Mouse (Mus musculus) thymus, adult 2 months (tissue): ENCODE measurements around the gene Rft1. TPM values are rescaled to one million over a fixed set of nuclear protein-coding genes. Genes with fewer than 3 reads are reported as not detected.
A peak's percentile ranks its signal among the peaks of the same experiment; 100 is the strongest.
"Not testable (repeated sequence)": the region's sequence is repeated elsewhere in the genome, so short reads cannot be mapped to it uniquely, and the experiment has no call there.

Experiments
- DNase-seq: peaks from one replicate; pipeline ENCODE4 v3.0.0; 2021
- H3K27ac ChIP-seq: fragments of 200-500 bp; 2 replicates; pipeline ENCODE4 v1.5.1; 2012; ENCODE audit warnings: low read length, control low read depth; ENCODE audit not compliant: control insufficient read depth, insufficient read depth
- H3K27me3 ChIP-seq: fragments of 200-500 bp; 2 replicates; pipeline ENCODE4 v1.6.1; 2012; ENCODE audit warnings: mild to moderate bottlenecking, low read length, moderate library complexity, mixed read lengths; ENCODE audit not compliant: control insufficient read depth, insufficient read depth
- H3K36me3 ChIP-seq: fragments of 200-500 bp; 2 replicates; pipeline ENCODE4 v1.6.1; 2012; ENCODE audit warnings: mild to moderate bottlenecking, low read length, moderate library complexity; ENCODE audit not compliant: control insufficient read depth, insufficient read depth
- H3K4me1 ChIP-seq: fragments of 200-500 bp; replicated peaks from 2 replicates; pipeline ENCODE4 v1.6.1; 2012; ENCODE audit warnings: low read length; ENCODE audit not compliant: control insufficient read depth, insufficient read depth
- H3K4me3 ChIP-seq: fragments of 200-500 bp; 2 replicates; pipeline ENCODE4 v1.5.1; 2012; ENCODE audit warnings: mild to moderate bottlenecking, low read length, control low read depth, moderate library complexity; ENCODE audit not compliant: control insufficient read depth, insufficient read depth
- CTCF ChIP-seq: fragments of 200-500 bp; IDR thresholded peaks from 2 replicates; pipeline ENCODE4 v1.5.1; 2012; ENCODE audit warnings: mild to moderate bottlenecking, control low read depth, low read length, moderate library complexity, borderline replicate concordance; ENCODE audit not compliant: control insufficient read depth, poor library complexity, insufficient read depth; ENCODE audit errors: extremely low read depth
- POLR2A ChIP-seq: fragments of 200-500 bp; IDR thresholded peaks from 2 replicates; pipeline ENCODE4 v1.6.1; 2012; ENCODE audit warnings: mild to moderate bottlenecking, low read length, control low read depth, moderate library complexity; ENCODE audit not compliant: control insufficient read depth, poor library complexity, insufficient read depth; ENCODE audit errors: extremely low read depth
- WGBS: fragments of 180-500 bp; shearing (Covaris S2); methylation state at CpG from one replicate; pipeline ENCODE4 v1.1.7; 2018; 5-methylcytosine and 5-hydroxymethylcytosine counted together
- polyA plus RNA-seq: library from polyadenylated mRNA; depleted of rRNA; stranded (reverse); fragments of >200 nt; gene quantifications from 2 replicates; pipeline ENCODE4 v1.2.3, GENCODE M21; 2012

The Rft1 gene
- polyA plus RNA-seq, 1 experiment: 13.8 TPM

GRCm38 (mm10) chr14:30714799-30715617 lies 60.8 kb downstream of the Rft1 start, which contains the start of gene Sfmbt1:
Gene Sfmbt1 (plus strand): TSS chr14:30714849.
- DNase-seq: peak; percentile 5
- Histone ChIP-seq H3K27me3 (no peaks in the 10 kb centered on the region; the same call in 1 of the 2 replicates), H3K4me1 (no peaks in the 10 kb centered on the region; the same call in 1 of the 2 replicates), H3K4me3 (peak within 1 kb of the TSS; percentile 97), H3K36me3 (no peaks in the 10 kb centered on the region), H3K27ac (no peak within 1 kb of the TSS)
- TF ChIP-seq POLR2A (no peak), CTCF (no peak)
- WGBS: 6% methylated on average over 87 of the region's 87 CpGs

GRCm38 (mm10) chr14:30715618-30716050 lies 61.5 kb downstream of the Rft1 start:
- Histone ChIP-seq H3K4me1 (no peaks in the 10 kb centered on the region; the same call in 1 of the 2 replicates), H3K4me3 (peak overlapping the region; percentile 97), H3K36me3 (no peaks in the 10 kb centered on the region), H3K27me3 (no peaks in the 10 kb centered on the region; the same call in 1 of the 2 replicates), H3K27ac (no peak overlapping the region)
- peak; percentile 80 for DNase-seq
- WGBS: under 1% methylated on average over 68 of the region's 68 CpGs
- no peak; the same call in 1 of the 2 replicates for TF ChIP-seq POLR2A
- TF ChIP-seq CTCF: peak; percentile 48; the same call in 1 of the 2 replicates

DNA sequence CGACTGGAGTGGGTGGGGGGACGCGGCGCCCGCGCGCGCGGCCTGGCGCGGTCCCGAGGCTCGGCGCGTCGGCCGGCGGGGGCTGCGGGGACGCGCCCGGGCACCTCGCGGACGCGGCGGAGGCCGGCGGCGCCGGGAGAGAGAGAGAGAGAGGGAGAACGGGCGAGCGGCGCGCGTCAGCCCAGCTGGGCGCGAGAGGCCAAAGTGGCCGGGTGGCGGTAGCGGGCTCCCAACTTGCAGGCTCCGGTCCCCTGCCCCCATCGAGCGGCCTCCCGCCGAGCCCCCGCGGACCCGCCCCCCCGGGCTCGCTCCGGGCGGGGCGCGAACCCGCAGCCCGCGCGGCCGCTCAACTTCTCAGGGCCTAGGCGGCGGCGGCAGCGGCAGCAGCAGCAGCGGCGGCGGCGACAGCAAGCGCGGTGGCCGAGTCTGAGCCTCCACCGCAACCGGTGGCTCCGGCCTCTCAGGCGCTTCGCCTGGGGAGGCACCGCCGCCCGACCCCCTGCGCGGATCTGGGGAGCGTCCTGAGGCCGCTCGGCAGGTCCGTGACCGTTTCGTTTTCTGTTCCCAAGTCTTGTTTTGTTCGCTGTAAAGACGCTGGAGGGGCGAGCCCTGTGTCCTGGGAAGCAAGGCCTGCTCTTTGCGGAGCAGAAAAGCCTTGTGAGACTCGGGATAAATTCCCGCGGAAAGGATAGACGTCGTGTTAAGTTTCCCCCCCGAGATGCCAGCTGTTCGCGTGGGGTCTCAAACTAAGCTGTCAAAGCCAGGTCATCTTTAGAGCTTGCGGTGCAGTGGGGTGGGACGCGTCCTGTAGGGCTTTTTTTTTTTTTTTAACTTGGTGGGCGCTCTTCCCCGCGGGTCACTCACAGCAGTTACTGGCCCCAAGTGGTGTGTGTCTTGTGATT lies 62.1 kb downstream of the Rft1 start:
- TF ChIP-seq CTCF (no peak), POLR2A (no peak)
- Histone ChIP-seq H3K27me3 (no peaks in the 10 kb centered on the region; the same call in 1 of the 2 replicates), H3K27ac (no peak overlapping the region), H3K4me1 (no peaks in the 10 kb centered on the region; the same call in 1 of the 2 replicates), H3K36me3 (no peaks in the 10 kb centered on the region), H3K4me3 (peak overlapping the region; percentile 97)
- DNase-seq: peak; percentile 49
- WGBS: under 1% methylated on average over 95 of the region's 106 CpGs

GRCm38 (mm10) chr14:30716953-30717285 lies 62.8 kb downstream of the Rft1 start:
- Histone ChIP-seq H3K4me3 (peak overlapping the region; percentile 97), H3K36me3 (no peaks in the 10 kb centered on the region), H3K27ac (no peak overlapping the region), H3K27me3 (no peaks in the 10 kb centered on the region; the same call in 1 of the 2 replicates), H3K4me1 (no peaks in the 10 kb centered on the region; the same call in 1 of the 2 replicates)
- TF ChIP-seq POLR2A (no peak), CTCF (no peak)
- 4% methylated on average over 7 of the region's 7 CpGs for WGBS
- DNase-seq: no peak

DNA sequence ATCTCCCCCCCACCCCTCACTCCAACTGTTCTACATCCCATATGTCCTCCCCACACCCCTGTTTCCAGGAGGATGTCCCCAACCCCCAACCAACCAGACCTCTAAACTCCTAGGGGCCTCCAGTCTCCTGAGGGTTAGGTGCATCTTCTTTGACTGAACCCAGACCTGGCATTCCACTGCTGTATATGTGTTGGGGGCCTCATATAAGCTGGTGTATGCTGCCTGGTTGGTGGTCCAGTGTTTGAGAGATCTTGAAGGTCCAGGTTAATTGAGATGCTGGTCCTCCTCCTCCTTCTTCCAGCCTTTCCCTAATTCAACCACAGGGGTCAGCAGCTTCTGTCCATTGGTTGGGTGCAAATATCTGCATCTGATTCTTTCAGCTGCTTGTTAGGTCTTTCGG lies 64.5 kb downstream of the Rft1 start:
- H3K27ac ChIP-seq, H3K4me1 ChIP-seq, H3K27me3 ChIP-seq, DNase-seq, H3K4me3 ChIP-seq, H3K36me3 ChIP-seq: not testable (repeated sequence)
- WGBS: 100% methylated on average over 1 of the region's 1 CpGs

DNA sequence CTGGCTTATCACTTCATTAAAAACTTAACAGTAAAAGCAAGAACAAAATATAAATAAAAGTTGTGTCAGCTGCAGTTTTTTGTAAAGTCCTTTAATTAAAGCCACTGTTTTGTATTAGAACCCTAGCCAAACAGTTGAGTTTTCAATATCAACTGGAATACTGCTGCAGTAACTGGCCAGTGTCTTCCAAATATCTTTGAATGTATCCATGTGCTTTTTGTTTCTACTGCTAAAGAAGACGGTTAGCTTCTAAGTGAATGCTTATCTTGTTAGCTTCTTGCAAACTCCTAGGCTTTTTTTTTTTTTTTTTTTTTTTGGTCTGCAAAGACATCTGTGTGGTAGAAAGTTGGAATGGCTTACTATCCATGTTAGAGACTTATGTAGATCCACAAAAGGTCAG lies 65.4 kb downstream of the Rft1 start:
- H3K36me3 ChIP-seq: no peaks in the 10 kb centered on the region
- no peaks in the 10 kb centered on the region; the same call in 1 of the 2 replicates for H3K27me3 ChIP-seq
- no peak overlapping the region for H3K27ac ChIP-seq
- 90% methylated on average over 1 of the region's 1 CpGs for WGBS
- H3K4me3 ChIP-seq: no peak overlapping the region
- H3K4me1 ChIP-seq: no peaks in the 10 kb centered on the region; the same call in 1 of the 2 replicates
- TF ChIP-seq POLR2A (no peak), CTCF (no peak)
- no peak for DNase-seq
